Mouse (Mus musculus) lung, postnatal 0 days (tissue): ENCODE measurements around the gene Usp24.

Experiments used
- CTCF ChIP-seq: IDR thresholded peaks from 2 replicates; pipeline ENCODE4 v1.5.1; 2016; ENCODE audit warnings: antibody characterized with exemption, mild to moderate bottlenecking
- EP300 ChIP-seq: IDR thresholded peaks from 2 replicates; pipeline ENCODE4 v1.6.1; 2016; ENCODE audit warnings: antibody characterized with exemption, mild to moderate bottlenecking, control low read depth

- TF ChIP-seq CTCF (no peak), EP300 (no peak)
Measured at GRCm38 (mm10) chr4:106437207-106437606, 121.2 kb downstream of the Usp24 start.
